Mouse (Mus musculus): Measurements from ENCODE around the gene Gm11437.

Gm11437 gene

DNA sequence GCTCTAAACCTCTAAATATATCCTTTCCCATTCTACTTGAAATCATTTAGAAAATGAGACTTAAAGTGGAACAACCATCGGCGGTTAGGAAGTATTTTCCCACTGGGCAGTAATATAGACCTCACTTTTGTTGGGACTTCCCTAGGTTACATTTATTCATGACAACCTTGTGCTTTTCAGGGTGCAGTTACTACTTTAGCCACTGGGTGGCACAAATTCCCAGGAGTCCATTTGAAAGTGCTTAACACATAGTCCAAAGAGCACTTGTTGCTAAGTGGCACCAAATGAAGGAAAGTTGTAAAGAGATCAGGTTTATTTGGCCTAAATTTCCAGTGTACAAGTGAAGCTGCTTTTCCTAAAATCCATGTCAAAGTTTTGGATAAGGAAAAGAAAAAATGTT, 25.5 kb downstream of the Gm11437 start:
- DNase-seq = peak; percentile 45 to 54

- no peak for DNase-seq
Measured at GRCm38 (mm10) chr11:84136453-84136852, 30.8 kb downstream of the Gm11437 start.

DNA sequence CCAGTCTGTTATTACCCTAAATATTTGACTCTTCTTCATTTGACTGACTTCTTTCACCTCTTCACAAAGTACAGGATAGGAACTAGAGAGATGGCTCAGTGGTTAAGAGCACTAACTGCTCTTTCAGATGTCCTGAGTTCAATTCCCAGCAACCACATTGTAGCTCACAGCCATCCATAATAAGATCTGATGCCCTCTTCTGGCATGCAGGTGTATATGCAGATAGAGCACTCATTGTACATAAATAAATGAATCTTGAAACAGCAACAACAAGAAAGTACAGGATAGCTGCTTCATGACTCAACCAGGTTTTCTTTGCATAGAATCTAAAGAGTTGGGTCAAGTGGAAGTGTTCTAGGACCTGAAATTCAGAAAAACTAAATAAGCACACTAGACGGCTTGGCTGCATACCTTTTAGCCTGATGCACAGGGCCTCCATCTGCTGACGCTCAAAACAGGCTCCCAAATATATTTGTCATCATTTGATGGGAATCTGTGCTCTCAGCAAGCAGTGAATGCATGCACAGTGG, 32.9 kb downstream of the Gm11437 start:
- DNase-seq = no peak

- no peak for DNase-seq
Measured at GRCm38 (mm10) chr11:84129799-84130185, 37.5 kb downstream of the Gm11437 start.

- DNase-seq = peak; percentile 81 to 86
Measured at GRCm38 (mm10) chr11:84128943-84129798, 38.1 kb downstream of the Gm11437 start, which contains the start of the genes Tada2a and Acaca. TSS of gene Tada2a (minus strand) at chr11:84129600. TSS of gene Acaca (plus strand) at chr11:84129672.

DNA sequence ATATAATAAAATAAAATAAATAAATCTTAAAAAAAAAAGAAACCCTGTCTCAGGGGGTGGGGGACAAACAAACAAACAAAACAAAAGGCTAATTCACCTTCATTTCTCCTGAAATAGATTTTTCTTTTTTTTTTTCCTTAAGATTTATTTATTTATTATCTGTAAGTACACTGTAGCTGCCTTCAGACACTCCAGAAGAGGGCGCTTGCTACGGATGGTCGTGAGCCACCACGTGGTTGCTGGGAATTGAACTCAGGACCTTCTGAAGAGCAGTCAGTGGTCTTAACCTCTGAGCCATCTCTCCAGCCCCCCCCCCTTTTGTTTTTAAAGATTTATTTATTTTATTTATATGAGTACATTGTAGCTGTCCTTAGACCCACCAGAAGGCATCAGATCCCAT, 39.3 kb downstream of the Gm11437 start:
- DNase-seq = peak in 1 of 2 experiments; percentile 8

DNA sequence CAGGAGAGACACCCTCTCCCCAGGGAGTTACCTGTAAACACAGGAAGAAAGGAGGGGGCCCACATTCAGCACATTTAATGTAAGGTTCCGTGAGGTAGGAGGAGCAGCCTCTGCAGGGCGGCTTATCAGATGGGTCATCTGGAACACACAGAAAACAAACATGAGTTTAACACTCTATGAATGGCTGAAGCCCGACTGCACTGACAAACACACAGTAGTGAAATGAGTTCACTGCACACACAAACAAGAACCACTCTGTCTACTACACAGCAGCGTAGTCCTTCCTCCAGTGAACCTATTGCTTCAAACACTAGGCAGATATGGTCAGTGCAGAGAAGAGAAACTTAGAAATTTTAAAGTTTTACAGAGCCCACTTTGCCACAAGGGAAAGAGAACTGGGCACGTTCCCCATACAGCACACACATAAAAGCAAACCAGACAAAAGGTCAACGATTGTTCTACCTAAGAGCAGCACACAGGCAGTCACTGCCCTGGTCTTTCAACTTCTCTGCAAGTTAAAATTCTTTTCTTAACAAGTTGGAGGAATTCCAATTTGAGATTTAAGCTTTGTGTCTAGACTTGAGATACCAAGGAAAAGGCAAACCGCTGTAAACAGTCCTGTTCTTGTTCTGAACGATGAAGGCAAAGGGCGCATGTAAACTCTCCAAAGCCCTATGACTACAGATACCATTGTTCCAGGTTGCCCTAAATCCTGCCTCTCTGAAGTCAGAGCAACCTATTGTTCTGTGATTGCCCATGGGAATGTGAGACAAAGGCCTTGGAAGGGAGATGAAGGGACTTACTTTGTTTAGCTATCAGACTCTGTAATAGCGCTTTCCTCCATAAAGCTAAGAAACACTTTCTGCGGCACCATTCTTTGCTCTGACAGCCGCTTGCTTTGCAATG, 46.0 kb downstream of the Gm11437 start:
- no peak for DNase-seq

DNA sequence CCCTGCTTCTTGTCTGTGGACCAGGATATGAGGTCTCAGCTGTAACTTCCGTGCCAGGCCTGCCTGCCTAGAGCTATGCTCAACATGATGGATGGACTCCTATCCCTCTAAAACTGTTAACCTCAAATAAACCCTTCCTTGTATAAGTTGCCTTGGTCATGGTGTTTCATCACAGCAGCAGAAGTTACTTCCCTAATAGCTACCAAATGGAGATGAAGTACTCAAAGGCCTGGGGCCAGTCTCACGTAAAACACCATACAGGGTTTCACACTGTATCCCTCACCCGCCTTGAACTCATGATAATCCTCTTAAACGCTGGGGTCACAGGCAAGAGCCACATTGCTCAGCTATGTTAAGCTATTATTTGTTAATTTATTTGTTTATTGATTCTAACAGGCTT, 49.8 kb downstream of the Gm11437 start:
- no peak for DNase-seq

- DNase-seq = no peak
Measured at GRCm38 (mm10) chr11:84116221-84116620, 51.1 kb downstream of the Gm11437 start.

GRCm38 (mm10) chr11:84115646-84116045, 51.6 kb downstream of the Gm11437 start:
- no peak for DNase-seq

DNA sequence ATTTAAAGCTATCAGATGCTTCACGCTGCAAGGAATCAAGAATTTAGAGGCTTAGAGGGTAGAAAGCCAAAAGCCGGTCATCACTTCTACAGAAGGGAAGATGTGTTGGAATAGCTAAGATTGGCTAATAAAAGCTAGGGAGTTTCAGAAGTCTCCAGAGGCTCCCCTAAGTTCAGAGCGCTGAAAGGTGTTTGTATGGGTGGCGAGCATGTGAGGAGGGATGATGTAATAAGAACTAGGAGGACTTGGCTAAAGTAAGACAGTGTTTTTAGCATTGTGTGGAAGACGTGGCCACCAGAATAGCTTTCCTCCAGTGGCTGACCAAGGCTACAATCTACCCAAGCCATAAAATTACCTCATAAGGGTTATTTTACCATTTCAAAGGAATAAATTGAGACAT, 53.7 kb downstream of the Gm11437 start:
- no peak for DNase-seq

DNA sequence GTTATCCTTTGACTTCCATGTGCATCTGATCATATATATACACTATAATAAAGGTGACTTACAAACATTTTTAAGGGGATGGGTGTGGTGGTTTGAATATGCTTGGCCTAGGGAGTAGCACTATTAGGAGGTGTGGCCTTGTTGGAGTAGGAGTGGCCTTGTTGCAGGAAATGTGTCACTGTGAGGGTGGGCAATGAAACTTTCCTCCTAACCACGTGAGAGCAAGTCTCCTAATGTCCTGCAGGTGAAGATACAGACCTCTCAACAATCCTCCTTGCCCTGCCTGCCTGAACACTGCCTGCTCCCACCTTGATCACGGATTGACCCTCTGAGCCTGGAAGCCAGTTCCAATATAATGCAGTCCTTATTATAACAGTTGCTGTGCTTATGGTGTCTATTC, 60.1 kb downstream of the Gm11437 start:
- no peak for DNase-seq

DNA sequence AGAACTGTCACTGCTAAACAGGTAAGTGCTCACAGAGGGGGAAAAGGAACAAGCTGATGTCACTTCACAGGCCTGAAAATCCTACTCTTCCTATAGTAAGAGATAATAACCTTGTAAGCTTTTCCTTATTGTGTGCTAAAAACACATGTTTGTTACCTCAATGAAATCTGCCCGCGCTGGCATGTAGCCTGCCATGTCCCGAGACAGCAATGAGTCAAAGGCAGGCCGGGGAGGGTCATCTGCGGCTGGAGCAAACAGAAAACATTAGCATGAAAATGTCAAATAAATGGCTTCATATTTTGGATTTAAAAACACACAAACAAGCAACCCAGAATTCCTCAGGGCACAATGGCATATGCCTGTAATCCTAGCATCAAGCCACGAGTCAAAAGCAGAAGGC, 63.2 kb downstream of the Gm11437 start:
- no peak for DNase-seq

DNA sequence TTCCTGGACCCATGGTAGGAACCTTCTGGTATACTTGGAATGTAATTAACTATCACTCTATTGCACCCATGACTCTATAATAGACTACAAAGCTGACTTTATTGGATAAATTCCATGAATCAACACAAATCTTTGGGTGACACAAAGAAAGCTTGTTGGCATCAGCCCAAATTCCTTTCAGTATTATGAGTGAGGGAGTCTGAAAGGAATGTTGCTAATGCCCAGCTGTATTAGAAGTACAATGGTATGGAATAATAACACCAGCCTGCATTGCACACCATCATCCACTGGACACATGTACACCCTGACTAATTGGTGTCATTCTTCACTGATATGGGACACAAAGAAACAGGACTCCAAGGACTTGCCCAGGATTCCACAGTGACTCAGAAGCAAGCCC, 66.1 kb downstream of the Gm11437 start:
- no peak for DNase-seq

Data from B cell, adult 2 months (primary cell).